Mouse (Mus musculus): Measurements from ENCODE around the gene Msi2. TPM values are rescaled to one million over a fixed set of nuclear protein-coding genes. Genes with fewer than 3 reads are reported as not detected.

The Msi2 gene
- total and polyA plus RNA-seq, 2 experiments from 2014 or later: 22.1 to 94.6 TPM

DNA sequence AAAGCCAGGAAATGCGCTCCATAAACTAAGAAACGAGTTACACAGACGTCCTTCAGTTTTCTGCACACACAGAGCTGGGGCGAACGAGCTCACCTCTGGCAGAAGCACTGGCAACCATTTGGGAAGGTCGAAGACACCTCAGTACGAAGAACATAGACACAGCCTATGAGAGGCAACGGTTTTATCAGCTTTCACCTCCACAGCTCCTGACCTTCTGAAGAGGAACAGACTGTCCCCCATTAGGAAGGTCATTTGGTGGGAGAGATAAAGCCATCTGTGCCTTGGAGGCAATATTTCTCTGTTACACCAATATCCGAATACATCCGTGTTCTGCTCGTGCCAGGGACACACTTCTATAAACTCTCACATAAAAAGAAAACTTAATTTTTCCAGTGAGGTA, 114.9 kb downstream of the Msi2 start:
- WGBS: 73% methylated on average over 11 of the region's 11 CpGs
- Histone ChIP-seq H3K4me2 (ENCODE audit: low read depth, low read length) (no peak overlapping the region), H3K4me1 (ENCODE audit: control insufficient read depth, insufficient read depth) (peaks cover 54% of the 10 kb centered on the region), H3K9me3 (replicated peaks; ENCODE audit: control insufficient read depth, low read length) (no peaks in the 10 kb centered on the region), H3K4me3 (ENCODE audit: low read depth, low read length) (no peak overlapping the region), H3K9ac (replicated peaks; ENCODE audit: low read depth, low read length) (no peak overlapping the region), H3K27me3 (ENCODE audit: control insufficient read depth, insufficient read depth, low read length) (no peaks in the 10 kb centered on the region), H3K36me3 (replicated peaks; ENCODE audit: control insufficient read depth, insufficient read depth, low read length) (peaks cover 9% of the 10 kb centered on the region), H3K27ac (ENCODE audit: low read depth) (no peak overlapping the region)
- TF ChIP-seq EP300 (IDR thresholded peaks at IDR 0.05; ENCODE audit: low read depth) (no peak), CTCF (IDR thresholded peaks at IDR 0.05; ENCODE audit: low read depth) (no peak)
- ATAC-seq (ENCODE audit: insufficient read depth, low read depth) (no peak), DNase-seq (ENCODE audit: low spot score) (no peak)

DNA sequence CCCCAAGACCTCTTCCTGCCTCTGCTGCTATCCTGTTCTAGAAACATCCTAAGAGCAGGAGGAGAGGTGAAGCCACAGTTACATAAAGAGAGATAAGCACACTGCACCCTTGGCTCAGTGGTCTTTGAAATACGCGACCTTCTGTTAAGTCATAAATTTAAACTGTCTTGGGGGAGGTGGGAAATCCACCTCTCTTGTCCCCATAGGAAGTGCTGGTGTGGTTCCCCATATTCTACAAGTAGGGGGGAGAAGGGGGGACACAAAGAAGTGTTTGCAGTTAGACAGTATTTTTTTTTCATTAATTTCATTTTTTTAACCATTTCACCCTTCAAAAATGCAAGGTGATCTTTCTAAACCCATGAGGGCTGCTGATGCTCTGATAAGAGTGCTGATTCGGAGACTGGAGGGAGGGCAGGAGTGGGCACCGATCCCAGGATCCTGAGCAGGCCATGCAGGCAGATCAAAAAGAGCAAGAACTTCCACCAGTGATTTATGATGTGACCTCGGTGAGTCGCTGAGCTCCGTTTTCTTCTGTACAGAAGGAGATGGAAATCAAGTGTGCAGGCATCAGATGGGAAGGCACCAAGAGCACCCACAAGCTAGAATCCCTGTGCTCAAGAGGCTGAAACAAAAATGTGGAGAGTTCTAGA, 115.7 kb downstream of the Msi2 start:
- Histone ChIP-seq H3K4me1 (ENCODE audit: control insufficient read depth, insufficient read depth) (peaks cover 49% of the 10 kb centered on the region), H3K9ac (replicated peaks; ENCODE audit: low read depth, low read length) (no peak overlapping the region), H3K4me2 (ENCODE audit: low read depth, low read length) (no peak overlapping the region), H3K27ac (ENCODE audit: low read depth) (no peak overlapping the region), H3K27me3 (ENCODE audit: control insufficient read depth, insufficient read depth, low read length) (no peaks in the 10 kb centered on the region), H3K36me3 (replicated peaks; ENCODE audit: control insufficient read depth, insufficient read depth, low read length) (peaks cover 9% of the 10 kb centered on the region), H3K4me3 (ENCODE audit: low read depth, low read length) (no peak overlapping the region), H3K9me3 (replicated peaks; ENCODE audit: control insufficient read depth, low read length) (no peaks in the 10 kb centered on the region)
- ATAC-seq (ENCODE audit: insufficient read depth, low read depth): no peak
- 75% methylated on average over 7 of the region's 7 CpGs for WGBS
- TF ChIP-seq EP300 (IDR thresholded peaks at IDR 0.05; ENCODE audit: low read depth) (no peak), CTCF (IDR thresholded peaks at IDR 0.05; ENCODE audit: low read depth) (no peak)
- no peak for DNase-seq (ENCODE audit: low spot score)

DNA sequence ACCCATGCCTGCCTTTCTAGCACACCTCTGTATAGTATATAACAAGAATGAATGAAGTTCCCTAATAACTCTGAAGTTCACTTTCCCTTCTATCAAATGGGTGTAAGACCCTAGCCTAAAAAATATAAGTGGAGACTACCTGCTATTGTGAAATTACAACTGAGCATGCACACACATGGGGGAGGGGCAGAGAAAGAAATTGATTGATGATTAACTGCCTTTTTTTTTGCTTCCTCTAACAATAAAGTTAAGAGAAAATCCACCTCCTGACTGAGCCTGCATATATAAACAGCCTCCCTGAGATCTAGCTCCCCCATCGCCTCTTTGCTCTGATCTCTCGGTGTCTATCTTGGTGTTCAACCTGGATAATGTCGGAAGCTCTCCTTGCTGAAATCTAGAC, 118.1 kb downstream of the Msi2 start:
- peak overlapping the region; percentile 20; the same call in 1 of the 2 replicates for H3K27ac ChIP-seq (ENCODE audit: low read depth)
- no peak overlapping the region for H3K4me3 ChIP-seq (ENCODE audit: low read depth, low read length)
- H3K27me3 ChIP-seq (ENCODE audit: control insufficient read depth, insufficient read depth, low read length): no peaks in the 10 kb centered on the region
- TF ChIP-seq CTCF (IDR thresholded peaks at IDR 0.05; ENCODE audit: low read depth) (no peak), EP300 (IDR thresholded peaks at IDR 0.05; ENCODE audit: low read depth) (no peak)
- peaks cover 28% of the 10 kb centered on the region for H3K4me1 ChIP-seq (ENCODE audit: control insufficient read depth, insufficient read depth)
- ATAC-seq (ENCODE audit: insufficient read depth, low read depth) (no peak), DNase-seq (ENCODE audit: low spot score) (no peak)
- H3K36me3 ChIP-seq (replicated peaks; ENCODE audit: control insufficient read depth, insufficient read depth, low read length): peaks cover 9% of the 10 kb centered on the region
- H3K9me3 ChIP-seq (replicated peaks; ENCODE audit: control insufficient read depth, low read length): no peaks in the 10 kb centered on the region
- H3K4me2 ChIP-seq (ENCODE audit: low read depth, low read length): no peak overlapping the region
- no peak overlapping the region for H3K9ac ChIP-seq (replicated peaks; ENCODE audit: low read depth, low read length)
- 94% methylated on average over 3 of the region's 3 CpGs for WGBS

DNA sequence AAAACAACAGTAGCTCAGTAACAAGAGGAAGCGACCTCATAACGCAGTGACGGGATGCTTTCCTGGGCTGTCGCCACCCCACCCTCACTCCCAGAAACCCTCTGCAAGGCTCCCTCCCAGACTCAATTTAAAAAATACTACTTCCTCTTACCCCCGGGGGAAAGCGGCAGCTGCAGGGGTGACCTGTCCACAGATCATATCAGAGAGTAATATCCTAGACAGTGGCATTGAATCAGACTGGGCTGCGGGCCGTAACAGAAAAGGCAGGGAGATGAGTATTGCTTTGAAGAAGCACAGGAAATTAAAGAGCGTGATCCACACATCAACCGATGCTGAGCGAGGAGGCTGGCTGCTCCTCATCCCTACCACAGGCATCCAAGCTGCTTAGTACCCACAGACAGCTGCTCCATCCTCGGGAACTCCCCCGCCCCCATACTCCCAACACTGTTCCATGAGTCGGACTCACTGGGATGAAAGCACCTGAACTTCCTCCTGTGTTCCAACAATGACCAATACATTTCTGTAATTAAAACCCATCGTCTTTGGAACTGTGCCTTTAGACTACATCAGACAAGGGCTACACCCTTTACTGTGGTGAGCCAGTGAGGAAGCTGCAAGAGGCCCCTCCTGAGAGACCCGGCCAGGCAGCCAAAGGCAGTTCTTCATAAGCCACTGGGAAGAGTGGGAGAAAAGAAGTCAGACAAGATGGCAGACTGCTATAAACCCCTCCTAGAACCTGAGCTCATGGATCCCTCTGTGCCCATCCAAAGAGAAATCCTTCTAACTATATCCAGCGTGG, 118.8 kb downstream of the Msi2 start:
- peaks cover 9% of the 10 kb centered on the region for H3K36me3 ChIP-seq (replicated peaks; ENCODE audit: control insufficient read depth, insufficient read depth, low read length)
- ATAC-seq (ENCODE audit: insufficient read depth, low read depth) (0 out of 2 replicates have a peak, but pooled peaks have one; percentile 18), DNase-seq (ENCODE audit: low spot score) (no peak)
- H3K9ac ChIP-seq (replicated peaks; ENCODE audit: low read depth, low read length): no peak overlapping the region
- H3K27ac ChIP-seq (ENCODE audit: low read depth): peak overlapping the region; percentile 51
- no peak overlapping the region for H3K4me3 ChIP-seq (ENCODE audit: low read depth, low read length)
- H3K4me1 ChIP-seq (ENCODE audit: control insufficient read depth, insufficient read depth): peaks cover 30% of the 10 kb centered on the region
- no peak for TF ChIP-seq CTCF (IDR thresholded peaks at IDR 0.05; ENCODE audit: low read depth)
- no peak for TF ChIP-seq EP300 (IDR thresholded peaks at IDR 0.05; ENCODE audit: low read depth)
- 54% methylated on average over 17 of the region's 17 CpGs for WGBS
- H3K9me3 ChIP-seq (replicated peaks; ENCODE audit: control insufficient read depth, low read length): no peaks in the 10 kb centered on the region
- no peaks in the 10 kb centered on the region for H3K27me3 ChIP-seq (ENCODE audit: control insufficient read depth, insufficient read depth, low read length)
- H3K4me2 ChIP-seq (ENCODE audit: low read depth, low read length): peak overlapping the region; percentile 32; the same call in 1 of the 2 replicates

DNA sequence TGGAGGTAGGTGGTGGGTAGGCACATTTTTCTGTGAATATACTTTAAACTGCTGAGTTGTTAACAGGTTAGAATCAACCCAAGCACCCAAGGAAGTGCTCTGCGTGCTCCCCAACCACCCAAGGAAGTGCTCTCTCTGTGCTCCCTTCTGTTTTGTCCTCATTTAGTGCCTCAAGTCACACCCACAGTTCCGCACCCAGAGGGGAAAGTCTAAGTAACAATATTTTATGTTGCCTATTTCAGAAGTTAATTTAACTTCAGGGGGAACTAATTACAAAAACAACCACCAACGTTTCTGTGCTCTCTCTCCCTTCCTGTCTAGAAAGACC, 119.5 kb downstream of the Msi2 start:
- ATAC-seq (ENCODE audit: insufficient read depth, low read depth) (no peak), DNase-seq (ENCODE audit: low spot score) (no peak)
- Histone ChIP-seq H3K27ac (ENCODE audit: low read depth) (peak overlapping the region; percentile 51), H3K4me1 (ENCODE audit: control insufficient read depth, insufficient read depth) (peaks cover 33% of the 10 kb centered on the region), H3K36me3 (replicated peaks; ENCODE audit: control insufficient read depth, insufficient read depth, low read length) (peaks cover 7% of the 10 kb centered on the region), H3K27me3 (ENCODE audit: control insufficient read depth, insufficient read depth, low read length) (no peaks in the 10 kb centered on the region), H3K4me2 (ENCODE audit: low read depth, low read length) (no peak overlapping the region), H3K9ac (replicated peaks; ENCODE audit: low read depth, low read length) (no peak overlapping the region), H3K9me3 (replicated peaks; ENCODE audit: control insufficient read depth, low read length) (no peaks in the 10 kb centered on the region), H3K4me3 (ENCODE audit: low read depth, low read length) (no peak overlapping the region)
- TF ChIP-seq EP300 (IDR thresholded peaks at IDR 0.05; ENCODE audit: low read depth): no peak
- TF ChIP-seq CTCF (IDR thresholded peaks at IDR 0.05; ENCODE audit: low read depth): no peak
- WGBS: 42% methylated on average over 3 of the region's 3 CpGs
